Mouse (Mus musculus) kidney, adult 2 months (tissue): ENCODE measurements at regions not wholly inside any gene's neighbourhood (a gene's known extent, or its start where the extent isn't known, plus 50 kb on each side); places are given as distances from the start of the nearest gene placed in this dataset.

ENCODE experiments used
- DNase-seq: peaks from one replicate; pipeline ENCODE4 v3.0.0; 2021
- H3K27ac ChIP-seq: fragments of 200-500 bp; 2 replicates; pipeline ENCODE4 v1.5.1; 2012; ENCODE audit warnings: low read depth, low read length, control low read depth, inconsistent platforms; ENCODE audit not compliant: insufficient read depth
- H3K27me3 ChIP-seq: fragments of 200-500 bp; replicated peaks from 2 replicates; pipeline ENCODE4 v1.6.1; 2012; ENCODE audit warnings: mild to moderate bottlenecking, moderate library complexity, low read length, inconsistent platforms; ENCODE audit not compliant: control insufficient read depth, insufficient read depth
- H3K36me3 ChIP-seq: fragments of 200-500 bp; 2 replicates; pipeline ENCODE4 v1.6.1; 2012; ENCODE audit warnings: mild to moderate bottlenecking, moderate library complexity, low read length, inconsistent platforms; ENCODE audit not compliant: control insufficient read depth, insufficient read depth
- H3K4me1 ChIP-seq: fragments of 200-500 bp; 2 replicates; pipeline ENCODE4 v1.6.1; 2011; ENCODE audit warnings: low read length; ENCODE audit not compliant: control insufficient read depth, insufficient read depth
- H3K4me3 ChIP-seq: fragments of 200-500 bp; 2 replicates; pipeline ENCODE4 v1.5.1; 2011; ENCODE audit warnings: mild to moderate bottlenecking, low read depth, low read length, control low read depth; ENCODE audit not compliant: insufficient read depth
- CTCF ChIP-seq: fragments of 200-500 bp; conservative IDR thresholded peaks from 2 replicates; pipeline ENCODE4 v1.5.1; 2011; ENCODE audit warnings: low read depth, mild to moderate bottlenecking, control low read depth, low read length, moderate library complexity, mixed read lengths; ENCODE audit not compliant: insufficient read depth, insufficient read length
- POLR2A ChIP-seq: fragments of 200-500 bp; IDR thresholded peaks from one replicate; pipeline ENCODE4 v1.6.1; 2011; ENCODE audit warnings: low read depth, low read length, control low read depth
- WGBS: fragments of 180-500 bp; shearing (Covaris S2); methylation state at CpG from one replicate; pipeline ENCODE4 v1.1.7; 2018; 5-methylcytosine and 5-hydroxymethylcytosine counted together

GRCm38 (mm10) chr13:11392027-11392426 is 714.7 kb downstream of the Ryr2 start:
- Histone ChIP-seq H3K27ac (no peak overlapping the region), H3K4me1 (no peaks in the 10 kb centered on the region), H3K4me3 (no peak overlapping the region), H3K27me3 (no peaks in the 10 kb centered on the region), H3K36me3 (no peaks in the 10 kb centered on the region)
- TF ChIP-seq POLR2A (no peak), CTCF (no peak)
- 72% methylated on average over 2 of the region's 2 CpGs for WGBS
- no peak for DNase-seq

DNA sequence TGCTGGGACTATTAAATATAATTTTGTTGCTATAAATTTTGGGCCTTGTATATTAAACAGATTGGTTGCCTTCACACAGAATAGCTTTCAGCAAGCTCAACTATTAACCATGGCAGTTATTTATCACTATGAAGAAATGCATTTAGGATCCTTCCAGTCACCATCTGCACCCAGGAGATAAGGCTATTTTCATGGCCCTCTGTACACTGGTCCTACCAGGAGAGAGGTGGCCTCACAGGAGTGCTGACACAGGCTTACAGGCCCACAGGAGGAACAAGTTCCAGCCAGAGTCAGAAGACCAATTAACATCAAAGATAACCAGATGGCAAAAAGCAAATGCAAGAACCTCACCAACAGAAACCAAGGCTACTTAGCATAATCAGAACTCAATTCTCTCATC is 731.3 kb downstream of the Ryr2 start:
- no peak for TF ChIP-seq POLR2A
- no peak for TF ChIP-seq CTCF

DNA sequence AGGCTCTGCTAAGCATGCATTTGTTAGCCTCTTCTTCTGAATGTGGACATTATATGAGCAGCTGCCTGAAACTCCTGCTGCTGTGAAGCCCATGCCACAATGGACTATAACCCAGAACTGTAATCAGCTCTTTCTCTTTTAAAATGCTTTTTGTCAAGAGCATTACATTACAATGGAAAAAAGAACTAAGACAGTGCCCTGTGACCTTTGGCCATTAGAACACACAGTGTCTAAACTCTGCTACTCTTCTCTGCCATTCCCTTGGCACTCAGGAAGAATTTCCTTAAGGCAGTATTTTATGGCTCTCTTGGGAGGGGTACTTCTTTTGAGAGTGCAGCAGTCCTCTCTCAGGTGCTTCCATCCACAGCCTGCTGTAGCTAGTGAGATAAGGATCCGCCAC is 737.3 kb downstream of the Ryr2 start:
- Histone ChIP-seq H3K4me3 (no peak overlapping the region), H3K4me1 (no peaks in the 10 kb centered on the region), H3K27me3 (no peaks in the 10 kb centered on the region), H3K27ac (no peak overlapping the region), H3K36me3 (no peaks in the 10 kb centered on the region)
- 66% methylated on average over 1 of the region's 1 CpGs for WGBS
- TF ChIP-seq CTCF (no peak), POLR2A (no peak)
- no peak for DNase-seq

More for the DNA sequence above, 731.3 kb downstream of the Ryr2 start:
- Histone ChIP-seq H3K27ac (no peak overlapping the region), H3K36me3 (no peaks in the 10 kb centered on the region), H3K4me3 (no peak overlapping the region), H3K4me1 (no peaks in the 10 kb centered on the region), H3K27me3 (no peaks in the 10 kb centered on the region)
- DNase-seq = no peak

- H3K36me3 ChIP-seq = no peaks in the 10 kb centered on the region
- 68% methylated on average over 3 of the region's 3 CpGs for WGBS
- H3K27me3 ChIP-seq = no peaks in the 10 kb centered on the region
- no peak for TF ChIP-seq CTCF
- H3K4me1 ChIP-seq = no peaks in the 10 kb centered on the region
- no peak overlapping the region for H3K4me3 ChIP-seq
- H3K27ac ChIP-seq = no peak overlapping the region
- no peak for DNase-seq
Observed at GRCm38 (mm10) chr13:11362872-11363271, 743.9 kb downstream of the Ryr2 start.

DNA sequence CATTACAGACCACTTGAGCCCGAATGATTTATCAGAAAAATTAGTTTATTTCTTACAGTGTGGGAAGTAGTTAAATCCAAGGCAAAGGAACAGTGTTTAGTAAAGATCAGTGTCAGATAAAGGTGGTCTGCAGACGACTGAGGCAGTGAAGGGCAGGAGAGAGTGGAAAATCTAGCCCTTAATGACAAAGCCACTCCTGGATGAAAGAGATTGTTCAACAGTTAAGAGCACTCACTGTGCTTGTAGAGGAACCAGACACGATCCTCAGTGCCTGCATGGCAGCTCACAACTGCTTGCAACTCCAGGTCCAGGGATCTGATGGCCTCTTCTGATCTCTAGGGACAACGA is 758.3 kb downstream of the Ryr2 start:
- no peak for TF ChIP-seq POLR2A
- TF ChIP-seq CTCF = no peak
- WGBS = 31% methylated on average over 4 of the region's 4 CpGs
- H3K36me3 ChIP-seq = no peaks in the 10 kb centered on the region
- no peak overlapping the region for H3K4me3 ChIP-seq
- DNase-seq = no peak
- H3K4me1 ChIP-seq = no peaks in the 10 kb centered on the region
- no peaks in the 10 kb centered on the region for H3K27me3 ChIP-seq
- H3K27ac ChIP-seq = no peak overlapping the region

DNA sequence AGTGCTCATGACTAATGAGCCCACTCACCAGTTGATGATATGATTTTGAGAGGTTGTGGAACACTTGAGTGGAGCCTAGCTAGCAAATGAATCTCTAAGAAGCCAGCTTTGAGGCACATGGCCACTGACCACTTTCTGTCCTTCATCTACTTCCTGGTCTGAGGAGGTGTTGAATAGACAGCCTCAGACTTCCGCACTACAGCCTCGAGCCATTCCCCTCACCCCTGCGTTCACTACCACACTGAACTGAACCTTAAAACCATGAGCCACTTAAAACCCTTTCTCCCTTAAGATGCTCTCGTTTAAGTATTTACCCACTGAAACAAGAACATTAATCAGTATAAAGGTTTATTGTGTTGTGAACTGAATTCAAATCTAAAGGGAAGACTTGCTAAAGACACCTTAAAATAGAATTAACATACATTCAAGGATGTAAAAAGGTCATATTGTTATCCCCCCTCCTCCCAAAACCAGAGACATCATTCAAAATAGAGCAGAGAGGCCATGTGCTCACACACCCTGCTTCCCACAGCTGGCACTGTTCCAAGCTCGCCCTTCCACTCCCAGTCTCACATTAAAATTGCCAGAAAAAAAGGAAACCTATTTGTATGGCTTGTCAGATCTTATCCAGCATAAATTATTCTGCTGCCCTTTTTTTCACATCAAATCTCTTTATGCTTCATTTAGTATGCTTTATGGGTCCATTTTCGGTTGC is 758.8 kb downstream of the Ryr2 start:
- H3K4me3 ChIP-seq = no peak overlapping the region
- no peaks in the 10 kb centered on the region for H3K27me3 ChIP-seq
- WGBS = 39% methylated on average over 6 of the region's 6 CpGs
- TF ChIP-seq POLR2A (no peak), CTCF (no peak)
- H3K27ac ChIP-seq = no peak overlapping the region
- H3K36me3 ChIP-seq = no peaks in the 10 kb centered on the region
- no peaks in the 10 kb centered on the region for H3K4me1 ChIP-seq
- no peak for DNase-seq

DNA sequence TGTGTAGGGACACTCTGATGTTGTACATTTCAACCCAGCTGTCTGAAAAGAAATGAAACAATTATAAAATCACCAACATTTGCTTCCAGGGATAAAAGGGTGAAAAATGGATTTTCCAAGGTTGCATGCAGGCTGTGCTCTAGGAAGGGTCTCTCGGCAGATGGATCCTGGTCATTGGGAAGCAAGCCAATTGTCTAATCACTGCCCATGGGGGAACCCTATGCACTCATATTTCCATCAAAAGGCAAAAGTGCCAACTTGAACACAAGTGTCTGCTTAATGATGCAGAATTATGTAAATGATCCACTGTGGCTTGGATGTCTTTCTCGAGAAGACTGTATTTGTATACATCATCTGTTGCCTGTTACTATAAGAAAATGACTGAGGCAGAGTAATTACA is 762.2 kb downstream of the Ryr2 start:
- no peak for DNase-seq
- 80% methylated on average over 2 of the region's 2 CpGs for WGBS
- Histone ChIP-seq H3K4me3 (no peak overlapping the region), H3K27ac (no peak overlapping the region), H3K36me3 (no peaks in the 10 kb centered on the region), H3K4me1 (no peaks in the 10 kb centered on the region), H3K27me3 (no peaks in the 10 kb centered on the region)
- no peak for TF ChIP-seq CTCF
- no peak for TF ChIP-seq POLR2A

DNA sequence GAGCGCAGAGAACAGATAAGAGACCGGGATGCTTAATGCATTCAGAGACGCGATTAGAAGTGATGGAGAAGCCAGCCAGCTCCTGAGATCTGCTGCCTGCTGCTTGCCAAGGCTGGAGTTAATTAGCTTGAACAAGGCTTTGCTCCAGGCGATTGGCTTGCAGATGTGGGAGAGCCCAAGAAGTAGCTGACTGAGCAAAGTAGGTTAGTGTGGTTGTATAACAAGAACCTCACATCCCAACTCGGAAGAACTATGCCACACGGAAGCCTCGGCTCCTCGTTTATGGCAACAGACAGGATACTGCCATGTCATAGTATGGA is 768.5 kb downstream of the Ryr2 start:
- 66% methylated on average over 9 of the region's 9 CpGs for WGBS
- Histone ChIP-seq H3K4me3 (no peak overlapping the region), H3K27me3 (no peaks in the 10 kb centered on the region), H3K27ac (no peak overlapping the region), H3K36me3 (no peaks in the 10 kb centered on the region), H3K4me1 (no peaks in the 10 kb centered on the region)
- no peak for DNase-seq
- TF ChIP-seq POLR2A (no peak), CTCF (no peak)
